Mouse (Mus musculus): Measurements from ENCODE around the gene 1810009A15Rik. TPM values are rescaled to one million over a fixed set of nuclear protein-coding genes. Genes with fewer than 3 reads are reported as not detected.
A peak's percentile ranks its signal among the peaks of the same experiment; 100 is the strongest.

1810009A15Rik gene
- polyA plus RNA-seq, 1 experiment from 2014 or later, result 75.6 TPM

DNA sequence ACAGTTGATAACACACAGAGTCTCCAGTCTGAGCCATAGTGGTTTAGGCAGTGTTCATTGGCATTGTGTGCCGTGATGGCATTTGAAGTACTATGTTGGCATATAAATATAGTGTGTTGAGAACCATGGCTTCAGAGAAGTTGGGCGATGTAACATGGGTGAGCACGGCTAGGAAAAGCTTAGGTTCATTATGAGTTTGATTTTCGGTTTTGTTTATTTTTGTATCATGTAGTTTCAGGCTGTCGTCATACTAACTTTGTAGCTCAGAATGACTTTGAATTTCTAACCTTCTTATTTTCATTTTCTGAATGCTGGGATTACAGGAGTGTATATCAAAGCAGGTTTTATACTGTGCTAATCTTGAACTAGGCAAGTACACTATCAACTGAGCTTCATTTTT, 14.8 kb downstream of the 1810009A15Rik start:
- WGBS, result 90% methylated on average over 5 of the region's 5 CpGs
- H3K4me1 ChIP-seq (ENCODE audit: control insufficient read depth, insufficient read depth, low read length), result peaks cover 9% of the 10 kb centered on the region
- H3K27ac ChIP-seq (ENCODE audit: low read length), result no peak overlapping the region
- H3K9me3 ChIP-seq (replicated peaks; ENCODE audit: control insufficient read depth, low read length), result no peaks in the 10 kb centered on the region
- H3K4me3 ChIP-seq (replicated peaks; ENCODE audit: low read length), result no peak overlapping the region
- H3K27me3 ChIP-seq (ENCODE audit: control insufficient read depth, insufficient read depth, low read length), result no peaks in the 10 kb centered on the region
- ATAC-seq (ENCODE audit: insufficient read depth, low FRiP score), result no peak
- peaks cover 25% of the 10 kb centered on the region for H3K36me3 ChIP-seq (ENCODE audit: control insufficient read depth, insufficient read depth, low read length)
- H3K4me2 ChIP-seq (ENCODE audit: low read depth, low read length), result no peak overlapping the region
- H3K9ac ChIP-seq (ENCODE audit: low read length), result no peak overlapping the region

DNA sequence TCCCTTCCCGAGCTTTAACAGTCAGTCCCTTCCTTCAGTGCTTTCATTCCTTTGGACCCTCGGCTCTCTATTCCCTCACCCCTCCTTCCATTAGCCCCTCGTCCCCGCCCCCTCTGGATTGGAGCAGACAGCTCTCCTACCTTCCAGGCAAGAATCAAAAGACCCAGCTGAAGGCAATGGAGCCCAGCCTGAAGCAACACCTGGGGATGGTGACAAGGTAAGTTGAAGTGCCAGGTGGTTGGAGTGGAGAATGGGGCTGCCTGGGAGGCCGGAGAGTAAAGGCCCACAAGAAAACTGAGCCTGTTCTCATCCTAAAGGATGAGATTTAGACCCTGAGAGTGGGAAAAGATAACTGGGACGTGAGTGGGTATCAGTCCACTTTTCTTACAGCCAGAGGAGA, 19.9 kb downstream of the 1810009A15Rik start:
- Histone ChIP-seq H3K4me3 (replicated peaks; ENCODE audit: low read length) (no peak overlapping the region), H3K4me1 (ENCODE audit: control insufficient read depth, insufficient read depth, low read length) (no peaks in the 10 kb centered on the region), H3K27me3 (ENCODE audit: control insufficient read depth, insufficient read depth, low read length) (no peaks in the 10 kb centered on the region), H3K27ac (ENCODE audit: low read length) (no peak overlapping the region), H3K9me3 (replicated peaks; ENCODE audit: control insufficient read depth, low read length) (no peaks in the 10 kb centered on the region), H3K36me3 (ENCODE audit: control insufficient read depth, insufficient read depth, low read length) (peaks cover 63% of the 10 kb centered on the region), H3K9ac (ENCODE audit: low read length) (no peak overlapping the region), H3K4me2 (ENCODE audit: low read depth, low read length) (no peak overlapping the region)
- WGBS, result 89% methylated on average over 6 of the region's 6 CpGs
- ATAC-seq (ENCODE audit: insufficient read depth, low FRiP score), result no peak

DNA sequence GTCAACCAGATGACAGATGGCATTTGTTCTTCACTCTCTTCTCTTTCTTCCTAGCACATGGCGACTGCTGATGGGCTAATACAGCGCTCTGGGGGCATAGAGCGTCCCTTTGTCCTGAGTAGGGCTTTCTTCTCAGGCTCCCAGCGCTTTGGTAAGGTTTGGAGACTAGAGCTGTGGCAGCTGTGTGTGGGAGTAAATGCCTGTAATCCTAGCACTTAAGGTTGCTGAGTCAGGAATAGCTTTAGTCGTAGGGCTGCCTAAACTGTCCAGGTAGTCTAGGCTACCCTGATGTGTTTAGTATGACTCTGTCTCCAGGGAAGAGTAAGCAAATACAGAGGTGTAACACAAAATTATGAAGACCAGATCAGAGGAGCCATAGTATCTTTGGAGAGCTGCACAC, 23.2 kb downstream of the 1810009A15Rik start:
- no peak overlapping the region for H3K4me3 ChIP-seq (replicated peaks; ENCODE audit: low read length)
- no peaks in the 10 kb centered on the region for H3K27me3 ChIP-seq (ENCODE audit: control insufficient read depth, insufficient read depth, low read length)
- no peaks in the 10 kb centered on the region for H3K9me3 ChIP-seq (replicated peaks; ENCODE audit: control insufficient read depth, low read length)
- H3K27ac ChIP-seq (ENCODE audit: low read length), result no peak overlapping the region
- H3K4me2 ChIP-seq (ENCODE audit: low read depth, low read length), result no peak overlapping the region
- H3K4me1 ChIP-seq (ENCODE audit: control insufficient read depth, insufficient read depth, low read length), result no peaks in the 10 kb centered on the region
- H3K9ac ChIP-seq (ENCODE audit: low read length), result no peak overlapping the region
- H3K36me3 ChIP-seq (ENCODE audit: control insufficient read depth, insufficient read depth, low read length), result peaks cover 73% of the 10 kb centered on the region
- 90% methylated on average over 5 of the region's 5 CpGs for WGBS
- no peak for ATAC-seq (ENCODE audit: insufficient read depth, low FRiP score)

DNA sequence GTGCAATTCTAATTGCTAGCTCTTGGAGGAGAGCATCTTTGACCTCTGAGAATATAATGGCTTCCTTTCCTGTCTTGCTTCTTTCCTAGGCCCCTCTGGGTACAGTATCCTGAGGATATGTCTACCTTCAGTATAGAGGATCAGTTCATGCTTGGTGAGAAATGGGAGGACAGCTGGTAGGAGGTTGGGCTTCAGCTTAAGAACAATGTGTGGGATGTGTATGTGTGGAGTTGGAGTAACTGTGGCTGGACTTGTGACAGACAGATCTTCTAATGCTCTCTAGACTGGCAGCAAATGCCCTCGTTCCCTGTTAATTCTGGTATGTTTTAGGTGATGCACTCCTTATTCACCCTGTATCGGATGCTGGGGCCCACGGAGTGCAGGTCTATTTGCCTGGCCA, 25.6 kb downstream of the 1810009A15Rik start:
- WGBS, result 97% methylated on average over 3 of the region's 3 CpGs
- H3K9me3 ChIP-seq (replicated peaks; ENCODE audit: control insufficient read depth, low read length), result no peaks in the 10 kb centered on the region

DNA sequence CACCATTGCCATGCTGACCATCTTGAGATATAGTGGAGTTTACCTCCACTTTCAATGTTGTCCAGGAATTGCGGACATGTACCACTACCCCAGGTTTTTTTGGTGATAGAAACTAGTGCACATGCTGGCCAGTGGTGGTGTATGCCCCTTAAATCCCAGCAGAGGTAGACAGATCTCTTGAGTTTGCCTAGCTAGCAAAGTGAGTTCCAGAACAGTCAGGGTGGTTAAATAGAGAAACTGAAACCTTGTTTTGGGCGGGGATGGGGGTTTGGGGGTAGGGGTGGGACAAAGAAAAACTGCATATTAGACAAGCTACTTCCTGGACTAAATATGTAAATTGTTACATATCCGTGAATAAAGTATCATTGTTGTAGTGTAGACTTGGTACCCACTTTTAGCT, 30.3 kb downstream of the 1810009A15Rik start:
- no peak overlapping the region for H3K9ac ChIP-seq (ENCODE audit: low read length)
- H3K4me1 ChIP-seq (ENCODE audit: control insufficient read depth, insufficient read depth, low read length), result peaks cover 9% of the 10 kb centered on the region
- WGBS, result 90% methylated on average over 3 of the region's 3 CpGs
- no peak for ATAC-seq (ENCODE audit: insufficient read depth, low FRiP score)
- no peak overlapping the region for H3K27ac ChIP-seq (ENCODE audit: low read length)
- H3K4me2 ChIP-seq (ENCODE audit: low read depth, low read length), result no peak overlapping the region
- no peaks in the 10 kb centered on the region for H3K27me3 ChIP-seq (ENCODE audit: control insufficient read depth, insufficient read depth, low read length)
- no peaks in the 10 kb centered on the region for H3K9me3 ChIP-seq (replicated peaks; ENCODE audit: control insufficient read depth, low read length)
- H3K4me3 ChIP-seq (replicated peaks; ENCODE audit: low read length), result no peak overlapping the region
- peaks cover 24% of the 10 kb centered on the region for H3K36me3 ChIP-seq (ENCODE audit: control insufficient read depth, insufficient read depth, low read length)

More for the DNA sequence above, 25.6 kb downstream of the 1810009A15Rik start:
- Histone ChIP-seq H3K9ac (ENCODE audit: low read length) (no peak overlapping the region), H3K27me3 (ENCODE audit: control insufficient read depth, insufficient read depth, low read length) (no peaks in the 10 kb centered on the region), H3K36me3 (ENCODE audit: control insufficient read depth, insufficient read depth, low read length) (peaks cover 58% of the 10 kb centered on the region), H3K4me3 (replicated peaks; ENCODE audit: low read length) (no peak overlapping the region), H3K27ac (ENCODE audit: low read length) (no peak overlapping the region), H3K4me1 (ENCODE audit: control insufficient read depth, insufficient read depth, low read length) (no peaks in the 10 kb centered on the region), H3K4me2 (ENCODE audit: low read depth, low read length) (no peak overlapping the region)
- ATAC-seq (ENCODE audit: insufficient read depth, low FRiP score), result no peak

DNA sequence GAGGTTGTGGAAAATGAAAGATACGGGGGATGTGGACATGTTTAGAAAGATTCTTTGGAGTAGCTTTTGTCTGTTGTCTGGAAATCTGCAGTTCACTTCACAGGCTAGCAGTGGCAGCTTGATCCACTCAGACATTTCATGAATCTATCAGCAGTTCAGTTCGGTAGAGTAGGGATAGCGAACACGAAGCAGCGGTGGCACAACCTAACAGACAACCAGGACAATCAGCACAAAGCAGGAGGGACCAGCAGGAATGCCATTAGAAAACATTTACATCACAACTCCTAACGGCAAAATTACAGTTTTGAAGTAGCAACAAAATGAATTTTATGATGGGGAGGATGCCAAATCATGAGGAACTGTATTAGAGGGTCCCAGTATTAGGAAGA, 31.0 kb downstream of the 1810009A15Rik start:
- ATAC-seq (ENCODE audit: insufficient read depth, low FRiP score), result no peak
- H3K4me2 ChIP-seq (ENCODE audit: low read depth, low read length), result peak overlapping the region; percentile 82
- no peaks in the 10 kb centered on the region for H3K27me3 ChIP-seq (ENCODE audit: control insufficient read depth, insufficient read depth, low read length)
- peak overlapping the region; percentile 82 for H3K4me3 ChIP-seq (replicated peaks; ENCODE audit: low read length)
- H3K9me3 ChIP-seq (replicated peaks; ENCODE audit: control insufficient read depth, low read length), result no peaks in the 10 kb centered on the region
- peaks cover 9% of the 10 kb centered on the region for H3K4me1 ChIP-seq (ENCODE audit: control insufficient read depth, insufficient read depth, low read length)
- H3K27ac ChIP-seq (ENCODE audit: low read length), result peak overlapping the region; percentile 95
- peaks cover 19% of the 10 kb centered on the region for H3K36me3 ChIP-seq (ENCODE audit: control insufficient read depth, insufficient read depth, low read length)
- WGBS, result 73% methylated on average over 6 of the region's 6 CpGs
- H3K9ac ChIP-seq (ENCODE audit: low read length), result peak overlapping the region; percentile 86; the same call in 1 of the 2 replicates

DNA sequence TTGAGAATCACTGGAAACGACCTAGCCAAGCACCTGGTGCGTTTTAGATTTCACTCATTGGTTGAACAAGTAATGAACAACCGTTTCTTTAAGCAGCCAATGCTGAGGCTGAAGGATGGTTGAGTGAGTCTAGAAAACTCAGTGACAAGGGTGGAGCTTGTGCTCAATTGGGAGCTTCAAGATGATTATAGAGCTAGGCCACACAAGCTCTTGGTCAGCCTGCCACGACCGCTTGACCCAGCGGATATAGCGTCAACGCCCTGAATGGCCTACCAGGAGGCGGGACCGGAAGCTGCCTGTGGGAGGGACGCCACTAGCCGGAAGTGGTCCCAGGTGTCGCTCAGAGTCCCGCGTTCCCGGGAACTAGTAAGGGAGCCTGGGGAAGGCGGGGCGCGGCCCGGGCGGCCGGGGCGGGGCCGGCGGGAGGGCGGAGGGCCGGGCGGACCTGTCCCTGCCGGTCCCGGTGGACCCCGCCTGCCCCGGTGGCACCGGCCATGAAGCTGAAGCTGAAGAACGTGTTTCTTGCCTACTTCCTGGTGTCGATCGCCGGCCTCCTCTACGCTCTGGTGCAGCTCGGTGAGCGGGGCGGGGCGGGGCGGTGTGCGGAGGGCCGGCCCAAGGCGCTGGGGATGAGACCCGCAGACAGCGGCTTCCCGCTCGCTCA, 31.6 kb downstream of the 1810009A15Rik start, which contains the start of gene B3gat3:
TSS of gene B3gat3 (plus strand) at position 302 of the 664 bp plus-strand sequence.
- peak within 1 kb of the TSS; percentile 95 for H3K27ac ChIP-seq (ENCODE audit: low read length)
- no peaks in the 10 kb centered on the region for H3K27me3 ChIP-seq (ENCODE audit: control insufficient read depth, insufficient read depth, low read length)
- WGBS, result 3% methylated on average over 37 of the region's 50 CpGs
- peak within 1 kb of the TSS; percentile 82 for H3K4me2 ChIP-seq (ENCODE audit: low read depth, low read length)
- no peaks in the 10 kb centered on the region for H3K9me3 ChIP-seq (replicated peaks; ENCODE audit: control insufficient read depth, low read length)
- peak; percentile 98 for ATAC-seq (ENCODE audit: insufficient read depth, low FRiP score)
- peak within 1 kb of the TSS; percentile 82 for H3K4me3 ChIP-seq (replicated peaks; ENCODE audit: low read length)
- H3K4me1 ChIP-seq (ENCODE audit: control insufficient read depth, insufficient read depth, low read length), result peaks cover 9% of the 10 kb centered on the region
- H3K36me3 ChIP-seq (ENCODE audit: control insufficient read depth, insufficient read depth, low read length), result peaks cover 14% of the 10 kb centered on the region
- H3K9ac ChIP-seq (ENCODE audit: low read length), result peak within 1 kb of the TSS; percentile 86

DNA sequence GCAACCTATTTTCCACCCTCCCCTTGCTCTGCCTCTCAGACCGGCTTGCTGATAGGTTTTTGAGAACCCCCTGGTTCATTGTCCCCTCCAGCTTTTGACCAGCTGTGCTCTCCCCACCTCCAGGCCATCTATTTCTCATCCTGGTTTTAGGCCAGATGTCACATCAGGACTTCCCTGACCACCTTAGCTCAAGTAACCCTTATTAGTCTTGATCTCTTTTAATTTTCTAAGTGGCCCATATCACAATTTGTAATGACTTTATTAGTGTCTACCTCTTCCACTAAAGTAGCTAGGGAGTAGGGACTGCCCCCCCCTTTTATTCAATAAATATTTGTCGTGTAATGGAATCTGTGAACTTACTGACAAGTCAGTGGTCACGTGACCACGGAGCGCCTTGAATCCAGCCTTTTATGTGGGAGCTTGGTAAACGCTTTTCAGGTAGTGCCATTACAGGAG, 32.2 kb downstream of the 1810009A15Rik start:
- WGBS, result 2% methylated on average over 6 of the region's 6 CpGs
- Histone ChIP-seq H3K4me3 (replicated peaks; ENCODE audit: low read length) (peak overlapping the region; percentile 82), H3K4me2 (ENCODE audit: low read depth, low read length) (peak overlapping the region; percentile 82), H3K4me1 (ENCODE audit: control insufficient read depth, insufficient read depth, low read length) (peaks cover 9% of the 10 kb centered on the region), H3K36me3 (ENCODE audit: control insufficient read depth, insufficient read depth, low read length) (peaks cover 9% of the 10 kb centered on the region; the same call in 1 of the 2 replicates), H3K27me3 (ENCODE audit: control insufficient read depth, insufficient read depth, low read length) (no peaks in the 10 kb centered on the region), H3K9ac (ENCODE audit: low read length) (peak overlapping the region; percentile 86), H3K9me3 (replicated peaks; ENCODE audit: control insufficient read depth, low read length) (no peaks in the 10 kb centered on the region), H3K27ac (ENCODE audit: low read length) (peak overlapping the region; percentile 95)
- peak; percentile 18; the same call in 1 of the 2 replicates for ATAC-seq (ENCODE audit: insufficient read depth, low FRiP score)

DNA sequence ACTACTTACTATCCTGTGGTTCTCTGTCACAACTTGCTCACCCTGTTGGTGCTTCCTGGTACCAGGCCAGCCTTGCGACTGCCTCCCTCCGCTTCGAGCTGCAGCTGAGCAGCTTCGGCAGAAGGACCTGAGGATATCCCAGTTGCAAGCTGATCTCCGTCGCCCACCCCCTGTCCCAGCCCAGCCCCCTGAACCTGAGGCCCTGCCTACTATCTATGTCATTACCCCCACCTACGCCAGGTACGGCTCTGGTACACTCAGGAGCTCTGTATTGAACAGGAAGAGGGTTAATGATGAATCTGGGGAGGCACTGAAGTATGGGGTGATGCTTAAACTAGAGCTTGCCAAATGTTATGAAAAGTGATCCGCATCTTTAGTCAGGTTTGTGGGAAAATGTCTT, 33.1 kb downstream of the 1810009A15Rik start:
- WGBS, result 74% methylated on average over 9 of the region's 9 CpGs
- Histone ChIP-seq H3K27ac (ENCODE audit: low read length) (no peak overlapping the region), H3K27me3 (ENCODE audit: control insufficient read depth, insufficient read depth, low read length) (no peaks in the 10 kb centered on the region), H3K9ac (ENCODE audit: low read length) (peak overlapping the region; percentile 27; the same call in 1 of the 2 replicates), H3K4me1 (ENCODE audit: control insufficient read depth, insufficient read depth, low read length) (peaks cover 9% of the 10 kb centered on the region), H3K9me3 (replicated peaks; ENCODE audit: control insufficient read depth, low read length) (no peaks in the 10 kb centered on the region), H3K4me3 (replicated peaks; ENCODE audit: low read length) (0 out of 2 replicates have a peak overlapping the region, but pooled peaks have one; percentile 3), H3K36me3 (ENCODE audit: control insufficient read depth, insufficient read depth, low read length) (0 out of 2 replicates have a peak, but pooled peaks cover 3% of the 10 kb centered on the region), H3K4me2 (ENCODE audit: low read depth, low read length) (peak overlapping the region; percentile 82)
- no peak for ATAC-seq (ENCODE audit: insufficient read depth, low FRiP score)
